Mouse (Mus musculus) lung, postnatal 0 days (tissue): Measurements from ENCODE around the gene Ptpra.

Experiments
- CTCF ChIP-seq: IDR thresholded peaks from 2 replicates; pipeline ENCODE4 v1.5.1; 2016; ENCODE audit warnings: antibody characterized with exemption, mild to moderate bottlenecking
- EP300 ChIP-seq: IDR thresholded peaks from 2 replicates; pipeline ENCODE4 v1.6.1; 2016; ENCODE audit warnings: antibody characterized with exemption, mild to moderate bottlenecking, control low read depth

GRCm38 (mm10) chr2:130423397-130424125 is 26.5 kb upstream of the Ptpra start:
- TF ChIP-seq CTCF (no peak), EP300 (no peak)
